ENCODE assay signal across 11 mouse cellular contexts in the genomic region with DNA sequence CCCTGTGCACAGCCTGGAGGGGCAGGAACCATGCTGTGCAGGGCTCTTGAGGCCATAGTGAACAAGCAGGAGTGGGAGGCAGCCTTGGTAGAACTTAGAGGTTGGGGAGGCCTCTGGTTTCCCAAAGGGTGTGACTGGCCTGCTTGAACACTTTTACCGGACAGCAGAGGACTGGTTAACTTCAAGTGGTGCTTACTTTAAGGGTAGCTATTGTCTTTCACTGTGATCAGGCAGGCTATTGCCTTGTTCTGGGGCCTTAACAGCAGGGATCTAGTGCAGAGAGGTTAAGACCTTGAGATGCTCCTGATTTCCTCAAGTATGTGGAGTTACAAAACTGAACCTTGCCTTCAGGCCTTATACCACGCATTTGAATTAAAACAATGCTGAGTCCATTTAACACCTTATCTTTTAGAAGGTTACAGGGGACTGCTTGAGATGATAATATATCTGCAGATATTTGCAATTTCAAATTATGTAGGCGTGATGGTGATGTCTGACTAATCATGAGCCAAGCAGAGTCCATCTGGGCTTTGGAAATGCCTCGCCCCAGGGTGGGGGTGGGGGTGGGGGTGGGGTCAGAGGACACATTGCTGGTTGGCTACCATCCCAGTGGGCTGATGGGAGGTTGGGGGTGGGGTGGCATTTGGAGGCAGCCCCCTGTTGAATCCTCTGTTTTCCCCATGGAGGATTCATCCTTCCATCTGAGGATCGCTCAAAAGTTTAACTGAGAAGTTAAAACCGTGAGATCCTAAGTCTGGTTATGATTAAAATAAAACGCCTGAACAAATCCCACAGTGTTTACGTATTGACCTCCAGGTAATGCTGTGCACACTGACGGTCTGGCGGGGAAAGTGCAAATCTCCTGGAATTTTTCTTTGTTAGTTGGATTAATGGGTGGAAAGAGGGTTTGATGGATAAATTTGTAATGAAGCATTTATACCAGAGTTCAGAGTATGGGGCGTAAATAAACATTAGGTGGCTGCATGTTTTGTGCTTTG.
DNase-seq lines count a peak whose midpoint lies in the region; ATAC-seq lines count a peak whose summit lies in the region.
"Had no signal": no experiment of that assay in that cellular context is flagged by ENCODE, and none has a peak within 500 bp of the region (broad histone marks: within the 10 kb centered on the region; RNA-seq: fewer than 3 reads in every experiment).

No protein-coding gene starts in this region.

- H3K4me2 ChIP-seq in forebrain, embryonic 11.5 days (ENCODE audit: low read depth, low read length, severe bottlenecking): no peak overlapping the region
- no peak overlapping the region for H3K4me2 ChIP-seq in forebrain, embryonic 16.5 days (ENCODE audit: low read length)
- peak overlapping the region; percentile 26 for H3K4me2 ChIP-seq in liver, embryonic 16.5 days (ENCODE audit: low read depth, low read length)
- H3K4me2 ChIP-seq: heart, embryonic 11.5 days had no signal

- peak; percentile 62 for DNase-seq in forebrain, embryonic 11.5 days (ENCODE audit: low spot score)
- peak; percentile 61 for DNase-seq in left cerebral cortex, postnatal 4 days
- DNase-seq in left cerebral cortex, postnatal 36 days (ENCODE audit: low spot score in 2 of 2): no peak
- peak; percentile 70 for DNase-seq in embryonic facial prominence, embryonic 10.5 days (ENCODE audit: low spot score)
- DNase-seq in adrenal gland, adult (ENCODE audit: inconsistent age in 2 of 2, low spot score in 1 of 2): no peak
- no peak for DNase-seq in thymus, postnatal 10 days (ENCODE audit: low spot score in 2 of 2)
- DNase-seq: cerebellum, postnatal 36 days had no signal

- no peak overlapping the region for H3K4me3 ChIP-seq in forebrain, embryonic 11.5 days (ENCODE audit: low read depth, low read length)
- H3K4me3 ChIP-seq in forebrain, embryonic 16.5 days (replicated peaks; ENCODE audit: low read length): no peak overlapping the region
- H3K4me3 ChIP-seq in embryonic facial prominence, embryonic 10.5 days: peak overlapping the region; percentile 37
- peak overlapping the region; percentile 8; the same call in 1 of the 2 replicates for H3K4me3 ChIP-seq in liver, embryonic 16.5 days (ENCODE audit: low read depth, low read length)
- H3K4me3 ChIP-seq: megakaryocyte, embryonic 14.5 days had no signal

- H3K9me3 ChIP-seq in forebrain, embryonic 11.5 days (ENCODE audit: control insufficient read depth, low read length): no peaks in the 10 kb centered on the region
- no peaks in the 10 kb centered on the region for H3K9me3 ChIP-seq in forebrain, embryonic 16.5 days (ENCODE audit: control insufficient read depth, low read length)
- H3K9me3 ChIP-seq in embryonic facial prominence, embryonic 10.5 days: no peaks in the 10 kb centered on the region
- H3K9me3 ChIP-seq in liver, embryonic 16.5 days (replicated peaks; ENCODE audit: control insufficient read depth, low read length): no peaks in the 10 kb centered on the region
- H3K9me3 ChIP-seq: megakaryocyte, embryonic 14.5 days had no signal

- peaks cover 4% of the 10 kb centered on the region; the same call in 1 of the 2 replicates for H3K4me1 ChIP-seq in forebrain, embryonic 11.5 days (replicated peaks; ENCODE audit: control insufficient read depth, insufficient read depth, low read length)
- peaks cover 13% of the 10 kb centered on the region for H3K4me1 ChIP-seq in forebrain, embryonic 16.5 days (replicated peaks; ENCODE audit: control insufficient read depth, insufficient read depth, low read length)
- H3K4me1 ChIP-seq in embryonic facial prominence, embryonic 10.5 days: peaks cover 96% of the 10 kb centered on the region
- H3K4me1 ChIP-seq in liver, embryonic 16.5 days (ENCODE audit: control insufficient read depth, low read depth, low read length): no peaks in the 10 kb centered on the region; the same call in none of the 2 replicates
- H3K4me1 ChIP-seq: megakaryocyte, embryonic 14.5 days had no signal

- H3K9ac ChIP-seq in forebrain, embryonic 11.5 days (ENCODE audit: low read length): no peak overlapping the region
- H3K9ac ChIP-seq in forebrain, embryonic 16.5 days (replicated peaks; ENCODE audit: low read depth, low read length): no peak overlapping the region
- no peak overlapping the region for H3K9ac ChIP-seq in liver, embryonic 16.5 days (ENCODE audit: low read depth, low read length)

- WGBS in forebrain, embryonic 11.5 days: 24% methylated on average over 11 of the region's 11 CpGs
- WGBS in forebrain, embryonic 16.5 days: 39% methylated on average over 11 of the region's 11 CpGs
- WGBS in embryonic facial prominence, embryonic 10.5 days: 20% methylated on average over 11 of the region's 11 CpGs
- WGBS in liver, embryonic 16.5 days (ENCODE audit: insufficient replicate concordance): 49% methylated on average over 11 of the region's 11 CpGs

- no peak overlapping the region for H3K27ac ChIP-seq in forebrain, embryonic 11.5 days (ENCODE audit: low read depth, low read length)
- no peak overlapping the region for H3K27ac ChIP-seq in forebrain, embryonic 16.5 days (ENCODE audit: low read length)
- peak overlapping the region; percentile 60 for H3K27ac ChIP-seq in embryonic facial prominence, embryonic 10.5 days (replicated peaks)
- H3K27ac ChIP-seq in liver, embryonic 16.5 days (ENCODE audit: low read length): peak overlapping the region; percentile 60

- H3K27me3 ChIP-seq in forebrain, embryonic 11.5 days (ENCODE audit: control insufficient read depth, insufficient read depth, low read length): no peaks in the 10 kb centered on the region
- H3K27me3 ChIP-seq in forebrain, embryonic 16.5 days (replicated peaks; ENCODE audit: control insufficient read depth, insufficient read depth, low read length): no peaks in the 10 kb centered on the region
- H3K27me3 ChIP-seq in embryonic facial prominence, embryonic 10.5 days (replicated peaks; ENCODE audit: low read depth, poor library complexity, severe bottlenecking): no peaks in the 10 kb centered on the region
- H3K27me3 ChIP-seq in liver, embryonic 16.5 days (ENCODE audit: control insufficient read depth, insufficient read depth, low read depth, low read length): no peaks in the 10 kb centered on the region

- intact Hi-C loops in left cerebral cortex, postnatal 4 days (cut with DNase I): no loop called here
- intact Hi-C loops in left cerebral cortex, postnatal 36 days (cut with DNase I): no loop called here

- ATAC-seq in forebrain, embryonic 11.5 days (replicated peaks; ENCODE audit: low FRiP score): 0 out of 2 replicates have a peak, but pooled peaks have one; percentile 21
- ATAC-seq in forebrain, embryonic 16.5 days: no peak
- peak; percentile 75 for ATAC-seq in liver, embryonic 16.5 days (ENCODE audit: low read depth)

- H3K36me3 ChIP-seq in forebrain, embryonic 11.5 days (ENCODE audit: control insufficient read depth, insufficient read depth, low read length): no peaks in the 10 kb centered on the region
- H3K36me3 ChIP-seq in forebrain, embryonic 16.5 days (ENCODE audit: control insufficient read depth, insufficient read depth): no peaks in the 10 kb centered on the region
- no peaks in the 10 kb centered on the region for H3K36me3 ChIP-seq in embryonic facial prominence, embryonic 10.5 days (replicated peaks)
- H3K36me3 ChIP-seq in liver, embryonic 16.5 days (ENCODE audit: control insufficient read depth, insufficient read depth): no peaks in the 10 kb centered on the region

Comparison
In these comparisons a context has a peak if more than half of its experiments do, and no peak if none do; other contexts are left out.
1. DNase-seq: peak in forebrain, embryonic 11.5 days (single experiment), left cerebral cortex, postnatal 4 days (single experiment) and embryonic facial prominence, embryonic 10.5 days (single experiment); none in left cerebral cortex, postnatal 36 days (0 of 2), adrenal gland, adult (0 of 2) and thymus, postnatal 10 days (0 of 2).
2. H3K27ac ChIP-seq: peak in embryonic facial prominence, embryonic 10.5 days (single experiment) and liver, embryonic 16.5 days (single experiment); none in forebrain, embryonic 11.5 days (single experiment) and forebrain, embryonic 16.5 days (single experiment).
3. H3K4me3 ChIP-seq: peak in embryonic facial prominence, embryonic 10.5 days (single experiment) and liver, embryonic 16.5 days (single experiment); none in forebrain, embryonic 11.5 days (single experiment) and forebrain, embryonic 16.5 days (single experiment).